Mouse (Mus musculus) left cerebral cortex, adult 6 months (tissue): ENCODE results near the gene Gm10665. TPM values are rescaled to one million over a fixed set of nuclear protein-coding genes. Genes with fewer than 3 reads are reported as not detected.

ENCODE experiments used
- long read RNA-seq, 2 experiments: library from polyadenylated mRNA; unstranded; transcript quantifications; one replicate each; pipeline ENCODE4 v2.0.0; 2019 to 2020
- polyA plus RNA-seq: library from polyadenylated mRNA; unstranded; fragments of <200 nt; fragmentation: Nextera tagmentation; gene quantifications from 2 replicates; pipeline ENCODE4 v1.2.3, GENCODE M21; 2021

Gm10665 gene
- polyA plus RNA-seq = not detected in 2 replicates
- long read RNA-seq, experiment 1 = 0 reads
- long read RNA-seq, experiment 2 = 0 reads

GRCm38 (mm10) chr7:22463975-22464374 lies at the start of gene Gm10665:
Gene Gm10665 (minus strand): TSS chr7:22464075.

GRCm38 (mm10) chr7:22499578-22499977 lies 35.7 kb upstream of the Gm10665 start, which contains the start of gene Vmn1r151:
Gene Vmn1r151 (minus strand): TSS chr7:22499678.

GRCm38 (mm10) chr7:22438129-22438528 lies 25.7 kb downstream of the Gm10665 start, which contains the start of gene Vmn1r149:
Gene Vmn1r149 (minus strand): TSS chr7:22438229.

GRCm38 (mm10) chr7:22413283-22413682 lies 50.6 kb downstream of the Gm10665 start, which contains the start of gene Vmn1r148:
Gene Vmn1r148 (plus strand): TSS chr7:22413583.

Other genes starting within 250 kb of the Gm10665 start
- not detected in 2 replicates for gene Gm8453, start 234.6 kb downstream of the Gm10665 start, polyA plus RNA-seq
- not detected in 2 replicates for gene Gm4187, start 134.4 kb downstream of the Gm10665 start, polyA plus RNA-seq
- not detected in 2 replicates for gene Gm8660, start 93.0 kb downstream of the Gm10665 start, polyA plus RNA-seq
- gene Vmn1r148, start 50.5 kb downstream of the Gm10665 start, polyA plus RNA-seq = not detected in 2 replicates
- not detected in 2 replicates for gene Vmn1r149, start 25.8 kb downstream of the Gm10665 start, polyA plus RNA-seq
- gene Vmn1r151, start 35.6 kb upstream of the Gm10665 start, polyA plus RNA-seq = not detected in 2 replicates
- not detected in 2 replicates for gene Vmn1r152, start 58.9 kb upstream of the Gm10665 start, polyA plus RNA-seq
- gene Gm8677, start 70.8 kb upstream of the Gm10665 start, polyA plus RNA-seq = not detected in 2 replicates
- gene Gm4201, start 101.3 kb upstream of the Gm10665 start, polyA plus RNA-seq = not detected in 2 replicates
- not detected in 2 replicates for gene Gm4565, start 124.1 kb upstream of the Gm10665 start, polyA plus RNA-seq
- gene Vmn1r155, start 193.9 kb upstream of the Gm10665 start, polyA plus RNA-seq = not detected in 2 replicates
- gene Gm8693, start 228.2 kb upstream of the Gm10665 start, polyA plus RNA-seq = not detected in 2 replicates